Mouse (Mus musculus): ENCODE results near the gene Ap2a2.

- TF ChIP-seq EP300 (IDR thresholded peaks at IDR 0.05; ENCODE audit: low read depth) (no peak), CTCF (IDR thresholded peaks at IDR 0.05; ENCODE audit: low read depth) (no peak)
Observed at GRCm38 (mm10) chr7:141542588-141542987, 19.4 kb upstream of the Ap2a2 start.

Measured in heart, postnatal 0 days (tissue).